Mouse (Mus musculus) ZHBTc4 (cell line): ENCODE data around the gene Ash1l.

Source experiments
- DNase-seq: peaks from one replicate; pipeline ENCODE4 v3.0.0-alpha.2; 2011; ENCODE audit warnings: low read depth, low spot score

The Ash1l gene

GRCm38 (mm10) chr3:89091811-89092508 lies 141.5 kb downstream of the Ash1l start:
- DNase-seq: no peak

GRCm38 (mm10) chr3:89092509-89093090 lies 142.2 kb downstream of the Ash1l start:
- no peak for DNase-seq

- peak; percentile 95 for DNase-seq
These were observed 142.8 kb downstream of the Ash1l start, which contains the start of gene Rusc1 for GRCm38 (mm10) chr3:89093175-89093574. TSS of gene Rusc1 (minus strand) at chr3:89093311.

- no peak for DNase-seq
These were observed 143.6 kb downstream of the Ash1l start for GRCm38 (mm10) chr3:89094021-89094420.

GRCm38 (mm10) chr3:89100811-89101210 lies 150.4 kb downstream of the Ash1l start, which contains the start of gene Gm43738:
TSS of gene Gm43738 (minus strand) at chr3:89101099.
- no peak for DNase-seq

GRCm38 (mm10) chr3:89101459-89101811 lies 151.0 kb downstream of the Ash1l start:
- DNase-seq: no peak

- peak; percentile 100 for DNase-seq
These were observed 151.5 kb downstream of the Ash1l start, which contains the start of gene Fdps for GRCm38 (mm10) chr3:89101812-89102494. TSS of gene Fdps (minus strand) at chr3:89101959.

GRCm38 (mm10) chr3:89102495-89103290 lies 152.3 kb downstream of the Ash1l start:
- no peak for DNase-seq

- DNase-seq: no peak
These were observed 152.8 kb downstream of the Ash1l start for GRCm38 (mm10) chr3:89103291-89103595.

- DNase-seq: no peak
These were observed 156.5 kb downstream of the Ash1l start for GRCm38 (mm10) chr3:89106881-89107280.

- no peak for DNase-seq
These were observed 157.1 kb downstream of the Ash1l start for GRCm38 (mm10) chr3:89107545-89107944.

GRCm38 (mm10) chr3:89108146-89108545 lies 157.7 kb downstream of the Ash1l start:
- DNase-seq: no peak

GRCm38 (mm10) chr3:89113058-89113457 lies 162.6 kb downstream of the Ash1l start:
- no peak for DNase-seq

- peak; percentile 81 for DNase-seq
These were observed 165.1 kb downstream of the Ash1l start for GRCm38 (mm10) chr3:89115522-89115921.

GRCm38 (mm10) chr3:89123313-89123712 lies 172.9 kb downstream of the Ash1l start:
- DNase-seq: no peak

- no peak for DNase-seq
These were observed 173.8 kb downstream of the Ash1l start for GRCm38 (mm10) chr3:89124241-89124640.

- no peak for DNase-seq
These were observed 175.6 kb downstream of the Ash1l start for GRCm38 (mm10) chr3:89125981-89126380.
